Mouse (Mus musculus) ES-E14 (cell line): ENCODE results near the gene Apol8.

ENCODE experiments used
- CHD2 ChIP-seq: IDR thresholded peaks from 2 replicates; pipeline ENCODE4 v1.6.1; 2014; ENCODE audit warnings: mild to moderate bottlenecking, low read depth, low read length, inconsistent platforms
- HCFC1 ChIP-seq: IDR thresholded peaks from 2 replicates; pipeline ENCODE4 v1.6.1; 2012; ENCODE audit warnings: low read length, inconsistent platforms, borderline replicate concordance; ENCODE audit not compliant: insufficient read depth
- MAFK ChIP-seq: IDR thresholded peaks from 2 replicates; pipeline ENCODE4 v1.6.1; 2014; ENCODE audit warnings: mild to moderate bottlenecking, low read depth, low read length, inconsistent platforms; ENCODE audit not compliant: insufficient read depth
- ZC3H11A ChIP-seq: IDR thresholded peaks from 2 replicates; pipeline ENCODE4 v1.6.1; 2012; ENCODE audit warnings: low read depth, mild to moderate bottlenecking, inconsistent platforms, low read length, borderline replicate concordance
- ZNF384 ChIP-seq: IDR thresholded peaks from 2 replicates; pipeline ENCODE4 v1.6.1; 2012; ENCODE audit warnings: low read depth, low read length, inconsistent platforms

- no peak for TF ChIP-seq HCFC1
- peak; percentile 50 for TF ChIP-seq ZC3H11A
- TF ChIP-seq CHD2: no peak
- TF ChIP-seq ZNF384: no peak
- no peak for TF ChIP-seq MAFK
These were observed 18.6 kb upstream of the Apol8 start for GRCm38 (mm10) chr15:77775186-77775963.
